Mouse (Mus musculus): ENCODE measurements at regions not wholly inside any gene's neighbourhood (a gene's known extent, or its start where the extent isn't known, plus 50 kb on each side); places are given as distances from the start of the nearest gene placed in this dataset.

GRCm38 (mm10) chr19:26977887-26978639, 92.4 kb downstream of the Gm815 start:
- H3K4me1 ChIP-seq = peaks cover 23% of the 10 kb centered on the region
- 74% methylated on average over 14 of the region's 14 CpGs for WGBS
- no peak for ATAC-seq (ENCODE audit: extremely low read depth, insufficient number of reproducible peaks, low FRiP score, low TSS enrichment)
- no peak overlapping the region for H3K9ac ChIP-seq
- H3K27ac ChIP-seq (replicated peaks) = no peak overlapping the region
- H3K9me3 ChIP-seq = no peaks in the 10 kb centered on the region
- H3K4me2 ChIP-seq = no peak overlapping the region
- no peak overlapping the region for H3K4me3 ChIP-seq
- no peaks in the 10 kb centered on the region for H3K36me3 ChIP-seq
- 0 out of 2 replicates have a peak, but pooled peaks cover 4% of the 10 kb centered on the region for H3K27me3 ChIP-seq (replicated peaks)

GRCm38 (mm10) chr19:26978640-26979007, 92.9 kb downstream of the Gm815 start:
- no peaks in the 10 kb centered on the region for H3K9me3 ChIP-seq
- H3K9ac ChIP-seq = no peak overlapping the region
- no peaks in the 10 kb centered on the region for H3K36me3 ChIP-seq
- H3K27me3 ChIP-seq (replicated peaks) = 0 out of 2 replicates have a peak, but pooled peaks cover 4% of the 10 kb centered on the region
- 65% methylated on average over 3 of the region's 3 CpGs for WGBS
- no peak overlapping the region for H3K4me2 ChIP-seq
- no peak overlapping the region for H3K27ac ChIP-seq (replicated peaks)
- no peak for ATAC-seq (ENCODE audit: extremely low read depth, insufficient number of reproducible peaks, low FRiP score, low TSS enrichment)
- no peak overlapping the region for H3K4me3 ChIP-seq
- H3K4me1 ChIP-seq = peaks cover 20% of the 10 kb centered on the region

- no peak overlapping the region for H3K27ac ChIP-seq (replicated peaks)
- H3K27me3 ChIP-seq (replicated peaks) = 0 out of 2 replicates have a peak, but pooled peaks cover 4% of the 10 kb centered on the region
- H3K4me2 ChIP-seq = no peak overlapping the region
- no peaks in the 10 kb centered on the region for H3K9me3 ChIP-seq
- H3K9ac ChIP-seq = no peak overlapping the region
- H3K36me3 ChIP-seq = no peaks in the 10 kb centered on the region
- 82% methylated on average over 2 of the region's 2 CpGs for WGBS
- peaks cover 15% of the 10 kb centered on the region for H3K4me1 ChIP-seq
- no peak overlapping the region for H3K4me3 ChIP-seq
- ATAC-seq (ENCODE audit: extremely low read depth, insufficient number of reproducible peaks, low FRiP score, low TSS enrichment) = no peak
Measured at GRCm38 (mm10) chr19:26979322-26979721, 93.6 kb downstream of the Gm815 start.

- Histone ChIP-seq H3K27me3 (replicated peaks) (no peaks in the 10 kb centered on the region), H3K27ac (replicated peaks) (peak overlapping the region; percentile 51), H3K9ac (no peak overlapping the region), H3K9me3 (no peaks in the 10 kb centered on the region), H3K36me3 (no peaks in the 10 kb centered on the region), H3K4me1 (peaks cover 24% of the 10 kb centered on the region), H3K4me2 (no peak overlapping the region), H3K4me3 (no peak overlapping the region)
- 73% methylated on average over 1 of the region's 1 CpGs for WGBS
- ATAC-seq (ENCODE audit: extremely low read depth, insufficient number of reproducible peaks, low FRiP score, low TSS enrichment) = no peak
Measured at GRCm38 (mm10) chr19:26986672-26987071, 101.0 kb downstream of the Gm815 start.

GRCm38 (mm10) chr19:26987197-26987596, 101.5 kb downstream of the Gm815 start:
- H3K27ac ChIP-seq (replicated peaks) = peak overlapping the region; percentile 70
- peaks cover 24% of the 10 kb centered on the region for H3K4me1 ChIP-seq
- H3K9ac ChIP-seq = no peak overlapping the region
- ATAC-seq (ENCODE audit: extremely low read depth, insufficient number of reproducible peaks, low FRiP score, low TSS enrichment) = peak; percentile 46; the same call in 1 of the 2 replicates
- H3K4me2 ChIP-seq = no peak overlapping the region; the same call in 1 of the 2 replicates
- no peak overlapping the region for H3K4me3 ChIP-seq
- WGBS = 13% methylated on average over 3 of the region's 3 CpGs
- no peaks in the 10 kb centered on the region for H3K36me3 ChIP-seq
- no peaks in the 10 kb centered on the region for H3K9me3 ChIP-seq
- no peaks in the 10 kb centered on the region for H3K27me3 ChIP-seq (replicated peaks)

- H3K27ac ChIP-seq (replicated peaks) = peak overlapping the region; percentile 70
- H3K9me3 ChIP-seq = no peaks in the 10 kb centered on the region
- H3K36me3 ChIP-seq = no peaks in the 10 kb centered on the region
- no peaks in the 10 kb centered on the region for H3K27me3 ChIP-seq (replicated peaks)
- peaks cover 24% of the 10 kb centered on the region for H3K4me1 ChIP-seq
- 72% methylated on average over 6 of the region's 6 CpGs for WGBS
- H3K4me3 ChIP-seq = no peak overlapping the region
- no peak overlapping the region for H3K4me2 ChIP-seq
- no peak overlapping the region for H3K9ac ChIP-seq
- ATAC-seq (ENCODE audit: extremely low read depth, insufficient number of reproducible peaks, low FRiP score, low TSS enrichment) = no peak
Measured at GRCm38 (mm10) chr19:26987909-26988456, 102.3 kb downstream of the Gm815 start.

- Histone ChIP-seq H3K4me2 (no peak overlapping the region), H3K4me3 (no peak overlapping the region), H3K27me3 (replicated peaks) (no peaks in the 10 kb centered on the region), H3K9me3 (no peaks in the 10 kb centered on the region), H3K9ac (no peak overlapping the region), H3K36me3 (no peaks in the 10 kb centered on the region), H3K4me1 (no peaks in the 10 kb centered on the region), H3K27ac (replicated peaks) (no peak overlapping the region)
- 78% methylated on average over 4 of the region's 4 CpGs for WGBS
- no peak for ATAC-seq (ENCODE audit: extremely low read depth, insufficient number of reproducible peaks, low FRiP score, low TSS enrichment)
Measured at GRCm38 (mm10) chr19:26994586-26995352, 109.1 kb downstream of the Gm815 start.

GRCm38 (mm10) chr19:26999596-26999995, 113.9 kb downstream of the Gm815 start:
- no peaks in the 10 kb centered on the region for H3K4me1 ChIP-seq
- no peak overlapping the region for H3K27ac ChIP-seq (replicated peaks)
- no peaks in the 10 kb centered on the region for H3K27me3 ChIP-seq (replicated peaks)
- no peak overlapping the region for H3K4me3 ChIP-seq
- H3K9ac ChIP-seq = no peak overlapping the region
- H3K36me3 ChIP-seq = no peaks in the 10 kb centered on the region
- H3K4me2 ChIP-seq = no peak overlapping the region
- ATAC-seq (ENCODE audit: extremely low read depth, insufficient number of reproducible peaks, low FRiP score, low TSS enrichment) = no peak
- H3K9me3 ChIP-seq = no peaks in the 10 kb centered on the region
- 64% methylated on average over 3 of the region's 3 CpGs for WGBS

- Histone ChIP-seq H3K9ac (no peak overlapping the region), H3K36me3 (no peaks in the 10 kb centered on the region), H3K27me3 (replicated peaks) (no peaks in the 10 kb centered on the region), H3K27ac (replicated peaks) (no peak overlapping the region), H3K4me3 (no peak overlapping the region), H3K4me2 (no peak overlapping the region), H3K4me1 (peaks cover 16% of the 10 kb centered on the region), H3K9me3 (no peaks in the 10 kb centered on the region)
- no peak for ATAC-seq (ENCODE audit: extremely low read depth, insufficient number of reproducible peaks, low FRiP score, low TSS enrichment)
- 85% methylated on average over 3 of the region's 3 CpGs for WGBS
Measured at GRCm38 (mm10) chr19:27021930-27022329, 136.2 kb downstream of the Gm815 start.

GRCm38 (mm10) chr19:27022917-27023316, 137.2 kb downstream of the Gm815 start:
- Histone ChIP-seq H3K9ac (no peak overlapping the region), H3K4me2 (no peak overlapping the region), H3K36me3 (no peaks in the 10 kb centered on the region), H3K4me1 (peaks cover 16% of the 10 kb centered on the region), H3K27me3 (replicated peaks) (no peaks in the 10 kb centered on the region), H3K27ac (replicated peaks) (no peak overlapping the region), H3K4me3 (no peak overlapping the region), H3K9me3 (no peaks in the 10 kb centered on the region)
- WGBS = 55% methylated on average over 5 of the region's 5 CpGs
- ATAC-seq (ENCODE audit: extremely low read depth, insufficient number of reproducible peaks, low FRiP score, low TSS enrichment) = no peak

GRCm38 (mm10) chr19:27028834-27029233, 143.2 kb downstream of the Gm815 start:
- H3K4me3 ChIP-seq = no peak overlapping the region
- H3K36me3 ChIP-seq = no peaks in the 10 kb centered on the region
- no peak for ATAC-seq (ENCODE audit: extremely low read depth, insufficient number of reproducible peaks, low FRiP score, low TSS enrichment)
- H3K27me3 ChIP-seq (replicated peaks) = no peaks in the 10 kb centered on the region
- H3K27ac ChIP-seq (replicated peaks) = no peak overlapping the region
- H3K9me3 ChIP-seq = no peaks in the 10 kb centered on the region
- H3K4me2 ChIP-seq = no peak overlapping the region
- no peak overlapping the region for H3K9ac ChIP-seq
- WGBS = 79% methylated on average over 1 of the region's 1 CpGs
- peaks cover 13% of the 10 kb centered on the region for H3K4me1 ChIP-seq
